Mouse (Mus musculus): ENCODE results near the gene Cnot6l.

DNA sequence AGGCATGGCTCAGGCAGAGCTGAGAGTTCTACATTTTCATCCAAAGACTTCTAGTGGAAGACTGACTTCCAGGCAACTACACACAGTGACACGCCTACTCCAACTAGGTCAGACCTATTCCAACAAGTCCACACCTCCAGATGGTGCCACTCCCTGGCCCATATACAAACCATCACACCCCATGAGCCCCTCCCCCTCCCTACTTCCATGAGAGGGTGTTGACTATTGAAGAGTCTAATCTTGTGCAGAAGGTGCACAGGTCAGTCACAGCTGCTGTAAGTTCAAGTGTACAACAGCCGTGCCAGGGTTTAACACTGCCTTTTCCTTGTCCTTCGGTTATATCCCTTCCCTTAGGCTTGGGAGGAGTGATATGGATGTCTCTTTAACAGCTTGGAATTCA, 121.5 kb downstream of the Cnot6l start:
- no peak for TF ChIP-seq CTCF (IDR thresholded peaks at IDR 0.05; ENCODE audit: low read depth, low read length)
- no peak for TF ChIP-seq POLR2A (IDR thresholded peaks at IDR 0.05; ENCODE audit: borderline replicate concordance, low read depth, low read length)
